Mouse (Mus musculus): ENCODE data around the gene Cnnm3. TPM values are rescaled to one million over a fixed set of nuclear protein-coding genes. Genes with fewer than 3 reads are reported as not detected.

Cnnm3 gene
- polyA plus RNA-seq, 1 experiment from 2014 or later: 5.4 TPM

- peaks cover 58% of the 10 kb centered on the region for H3K36me3 ChIP-seq (ENCODE audit: insufficient read depth)
- DNase-seq: no peak
- no peak for TF ChIP-seq CTCF (IDR thresholded peaks at IDR 0.05; ENCODE audit: low read depth)
Observed at GRCm38 (mm10) chr1:36554633-36555399, 43.1 kb downstream of the Cnnm3 start.

DNA sequence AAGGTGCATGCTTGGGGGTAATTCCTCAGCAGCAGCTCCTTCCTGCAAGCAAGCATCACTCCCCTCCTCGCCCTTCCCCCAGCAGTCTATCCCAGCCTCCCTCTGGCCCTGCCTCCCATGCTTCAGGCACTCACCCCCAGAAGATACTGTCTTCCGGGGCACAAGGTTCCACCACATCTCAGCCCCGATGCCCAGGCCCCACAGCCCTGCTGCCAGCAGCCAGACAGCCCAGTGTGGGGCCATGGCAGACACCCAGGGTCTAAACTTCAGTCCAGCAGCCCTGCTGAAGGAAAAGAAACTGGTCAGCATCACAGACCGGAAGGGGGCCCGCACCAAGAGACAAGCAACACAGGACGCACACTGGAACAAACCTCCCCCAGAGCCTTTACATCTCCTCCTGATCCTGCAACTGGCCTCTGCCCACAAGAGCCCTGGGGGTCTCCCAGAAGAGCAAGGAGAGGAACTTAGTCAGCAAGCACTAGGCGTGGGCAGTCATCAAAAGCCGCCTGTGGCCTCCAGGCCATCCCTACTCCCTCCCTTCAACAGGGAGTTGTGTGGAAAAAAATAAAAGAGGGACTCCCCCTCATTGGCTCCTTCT lies 44.2 kb downstream of the Cnnm3 start:
- Histone ChIP-seq H3K9ac (peak overlapping the region; percentile 95), H3K27me3 (ENCODE audit: insufficient read depth, low read length) (no peaks in the 10 kb centered on the region), H3K4me1 (ENCODE audit: insufficient read depth) (peaks cover 17% of the 10 kb centered on the region), H3K27ac (ENCODE audit: low read depth) (peak overlapping the region; percentile 100), H3K4me2 (peak overlapping the region; percentile 98), H3K9me3 (ENCODE audit: low read depth, low read length) (no peaks in the 10 kb centered on the region), H3K36me3 (ENCODE audit: insufficient read depth) (peaks cover 48% of the 10 kb centered on the region), H3K4me3 (ENCODE audit: low read depth, low read length) (peak overlapping the region; percentile 94)
- DNase-seq (peak; percentile 69), ATAC-seq (ENCODE audit: insufficient read depth) (no peak)
- WGBS: 2% methylated on average over 8 of the region's 8 CpGs
- no peak for TF ChIP-seq CTCF (IDR thresholded peaks at IDR 0.05; ENCODE audit: low read depth)

More at GRCm38 (mm10) chr1:36554633-36555399, 43.1 kb downstream of the Cnnm3 start:
- no peak for ATAC-seq (ENCODE audit: insufficient read depth)
- 61% methylated on average over 21 of the region's 21 CpGs for WGBS
- Histone ChIP-seq H3K27ac (ENCODE audit: low read depth) (peak overlapping the region; percentile 100; the same call in 1 of the 2 replicates), H3K27me3 (ENCODE audit: insufficient read depth, low read length) (no peaks in the 10 kb centered on the region), H3K4me2 (peak overlapping the region; percentile 98), H3K4me1 (ENCODE audit: insufficient read depth) (peaks cover 17% of the 10 kb centered on the region), H3K9me3 (ENCODE audit: low read depth, low read length) (no peaks in the 10 kb centered on the region), H3K9ac (peak overlapping the region; percentile 25; the same call in 1 of the 2 replicates), H3K4me3 (ENCODE audit: low read depth, low read length) (peak overlapping the region; percentile 94)

DNA sequence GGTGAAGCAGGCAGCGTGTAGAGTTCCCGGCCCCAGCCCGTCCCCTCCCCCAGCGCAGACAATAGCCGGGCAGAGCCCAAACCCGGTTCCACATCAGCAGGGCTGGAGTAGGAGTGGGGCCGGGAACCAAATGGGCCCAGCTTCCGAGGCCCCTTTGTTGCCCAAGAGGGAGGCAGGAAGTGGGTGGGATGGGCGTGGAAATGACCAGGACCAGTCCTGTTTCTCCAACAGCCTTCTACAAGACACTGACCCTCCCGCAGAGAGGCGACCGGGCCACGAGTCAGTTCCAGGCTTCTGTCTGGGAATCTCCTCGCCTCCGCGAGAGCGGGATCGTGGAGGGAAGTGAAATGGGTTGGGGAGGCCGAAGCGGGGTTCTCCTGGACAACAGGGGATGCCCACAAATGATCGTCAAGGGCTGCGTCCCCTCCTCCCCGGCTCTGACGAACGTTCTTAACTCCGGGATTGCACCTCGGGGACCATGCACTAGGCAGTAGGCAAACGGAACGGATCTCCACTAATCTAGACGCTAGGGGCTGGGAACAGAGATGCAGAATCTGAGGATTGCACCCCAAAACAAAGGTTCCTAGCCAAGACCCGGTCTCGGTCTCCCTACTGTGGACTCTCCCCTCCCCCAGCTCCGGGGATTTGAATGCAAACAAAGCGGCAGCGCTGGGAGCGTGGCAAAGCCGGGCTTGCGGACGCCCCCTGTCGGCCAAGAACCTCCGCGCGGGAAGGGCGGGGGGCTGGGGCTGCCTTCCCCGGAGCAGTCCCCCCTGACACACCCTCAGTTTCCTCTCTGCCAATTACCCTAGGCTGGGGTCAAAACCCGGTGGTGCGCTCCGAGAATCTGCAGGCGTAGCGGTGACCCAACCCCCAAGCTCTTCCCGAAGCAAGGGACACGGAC lies 45.1 kb downstream of the Cnnm3 start:
- H3K4me2 ChIP-seq: peak overlapping the region; percentile 98
- peak overlapping the region; percentile 95 for H3K9ac ChIP-seq
- ATAC-seq (ENCODE audit: insufficient read depth): peak; percentile 78
- peaks cover 17% of the 10 kb centered on the region for H3K4me1 ChIP-seq (ENCODE audit: insufficient read depth)
- peak; percentile 89 for TF ChIP-seq CTCF (IDR thresholded peaks at IDR 0.05; ENCODE audit: low read depth)
- H3K4me3 ChIP-seq (ENCODE audit: low read depth, low read length): peak overlapping the region; percentile 94
- no peaks in the 10 kb centered on the region for H3K9me3 ChIP-seq (ENCODE audit: low read depth, low read length)
- H3K27me3 ChIP-seq (ENCODE audit: insufficient read depth, low read length): no peaks in the 10 kb centered on the region
- WGBS: under 1% methylated on average over 52 of the region's 52 CpGs
- H3K27ac ChIP-seq (ENCODE audit: low read depth): peak overlapping the region; percentile 100
- peaks cover 39% of the 10 kb centered on the region for H3K36me3 ChIP-seq (ENCODE audit: insufficient read depth)
- DNase-seq: peak; percentile 97

DNA sequence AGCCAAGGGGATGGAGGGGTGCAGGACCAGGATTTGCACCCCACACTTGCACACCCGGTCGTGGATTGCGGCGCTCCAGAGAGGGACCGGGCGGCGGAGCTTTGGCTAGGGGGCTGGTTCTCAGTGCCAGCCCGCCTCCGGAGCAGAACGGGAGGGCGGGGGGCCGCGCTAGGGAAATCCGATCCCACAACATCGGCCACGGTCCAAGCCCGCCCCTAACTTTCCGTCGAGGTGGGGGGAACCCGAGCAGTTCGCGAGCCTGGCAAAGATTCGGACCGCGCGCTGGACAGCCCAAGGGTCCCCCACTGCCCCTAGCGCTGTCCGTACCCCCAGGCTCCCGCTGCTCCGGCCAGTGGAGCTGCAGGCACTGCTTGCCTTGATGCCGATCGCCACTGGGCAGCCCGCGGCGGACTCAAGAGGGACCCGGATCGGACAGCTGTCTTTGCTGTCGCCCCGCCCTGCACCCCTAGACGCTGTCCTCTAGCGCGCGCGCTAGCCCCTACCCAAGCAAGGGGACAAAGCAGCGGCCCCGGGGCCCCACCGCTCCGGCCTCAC lies 45.9 kb downstream of the Cnnm3 start:
- peaks cover 17% of the 10 kb centered on the region for H3K4me1 ChIP-seq (ENCODE audit: insufficient read depth)
- under 1% methylated on average over 47 of the region's 48 CpGs for WGBS
- peaks cover 31% of the 10 kb centered on the region for H3K36me3 ChIP-seq (ENCODE audit: insufficient read depth)
- H3K27ac ChIP-seq (ENCODE audit: low read depth): peak overlapping the region; percentile 100
- TF ChIP-seq CTCF (IDR thresholded peaks at IDR 0.05; ENCODE audit: low read depth): no peak
- peak overlapping the region; percentile 98 for H3K4me2 ChIP-seq
- H3K27me3 ChIP-seq (ENCODE audit: insufficient read depth, low read length): no peaks in the 10 kb centered on the region
- ATAC-seq (ENCODE audit: insufficient read depth) (peak; percentile 80), DNase-seq (peak; percentile 96)
- peak overlapping the region; percentile 95 for H3K9ac ChIP-seq
- H3K4me3 ChIP-seq (ENCODE audit: low read depth, low read length): peak overlapping the region; percentile 94
- H3K9me3 ChIP-seq (ENCODE audit: low read depth, low read length): no peaks in the 10 kb centered on the region

- H3K9me3 ChIP-seq (ENCODE audit: low read depth, low read length): no peaks in the 10 kb centered on the region
- peaks cover 23% of the 10 kb centered on the region for H3K36me3 ChIP-seq (ENCODE audit: insufficient read depth)
- TF ChIP-seq CTCF (IDR thresholded peaks at IDR 0.05; ENCODE audit: low read depth): 0 out of 2 replicates have a peak, but pooled peaks have one; percentile 3
- DNase-seq: peak; percentile 92
- peak within 1 kb of the TSS; percentile 94 for H3K4me3 ChIP-seq (ENCODE audit: low read depth, low read length)
- peaks cover 17% of the 10 kb centered on the region for H3K4me1 ChIP-seq (ENCODE audit: insufficient read depth)
- ATAC-seq (ENCODE audit: insufficient read depth): peak; percentile 68
- H3K9ac ChIP-seq: peak within 1 kb of the TSS; percentile 95
- 1% methylated on average over 69 of the region's 69 CpGs for WGBS
- peak within 1 kb of the TSS; percentile 98 for H3K4me2 ChIP-seq
- H3K27ac ChIP-seq (ENCODE audit: low read depth): peak within 1 kb of the TSS; percentile 100
- H3K27me3 ChIP-seq (ENCODE audit: insufficient read depth, low read length): no peaks in the 10 kb centered on the region
Observed at GRCm38 (mm10) chr1:36558031-36558993, 46.6 kb downstream of the Cnnm3 start, which contains the start of gene Sema4c. TSS of gene Sema4c (minus strand) at chr1:36558349.

All from lung, embryonic 14.5 days (tissue).